Mouse (Mus musculus): ENCODE measurements at regions not wholly inside any gene's neighbourhood (a gene's known extent, or its start where the extent isn't known, plus 50 kb on each side); places are given as distances from the start of the nearest gene placed in this dataset.

DNA sequence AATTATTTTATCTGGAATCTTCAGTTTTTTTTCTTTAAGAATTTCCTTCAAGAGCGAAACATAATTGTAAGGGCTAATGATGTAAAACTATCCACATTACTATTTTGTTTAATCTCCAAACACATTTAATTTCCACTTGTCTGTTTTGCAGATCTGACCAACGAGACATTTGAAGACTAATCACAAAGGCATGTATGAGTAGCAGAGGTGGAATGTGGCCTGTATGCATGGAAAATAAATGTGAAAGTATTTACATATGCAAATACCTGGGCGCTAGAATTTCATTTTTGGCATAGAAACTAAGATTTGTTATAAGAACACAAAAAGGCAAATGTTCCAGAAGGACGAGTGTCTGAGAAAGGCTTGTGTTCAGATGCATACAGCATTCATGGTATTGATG is 375.2 kb downstream of the Efnb2 start:
- no peak for TF ChIP-seq MAX (IDR thresholded peaks at IDR 0.05)
- no peak for TF ChIP-seq CTCF (IDR thresholded peaks at IDR 0.05; ENCODE audit: control insufficient read depth, insufficient read depth, insufficient read length)
- no peak for TF ChIP-seq MYOD1 (IDR thresholded peaks at IDR 0.05; ENCODE audit: control insufficient read depth, insufficient read length, low read depth)
- no peak for TF ChIP-seq CEBPB (IDR thresholded peaks at IDR 0.05; ENCODE audit: low read depth)
- TF ChIP-seq FOSL1 (IDR thresholded peaks at IDR 0.05; ENCODE audit: insufficient read depth, low read length, poor library complexity, severe bottlenecking): no peak
- no peak for TF ChIP-seq USF1 (IDR thresholded peaks at IDR 0.05; ENCODE audit: low read depth)
- TF ChIP-seq MYOG (IDR thresholded peaks at IDR 0.05; ENCODE audit: control insufficient read depth, extremely low read depth, insufficient read length): no peak

Measured in C2C12 (cell line).